Mouse (Mus musculus) limb, embryonic 14.5 days (tissue): ENCODE results near the gene Cdcp1. TPM values are rescaled to one million over a fixed set of nuclear protein-coding genes. Genes with fewer than 3 reads are reported as not detected.

ENCODE experiments used
- ATAC-seq: fragments of 200-750 bp; cut with Nextera tagmentation; 2 replicates; pipeline ENCODE4 v1.8.0; 2017; ENCODE audit warnings: low read depth, moderate number of reproducible peaks, moderate TSS enrichment; ENCODE audit not compliant: low FRiP score
- DNase-seq: peaks from one replicate; pipeline ENCODE4 v3.0.0-alpha.2; 2015; ENCODE audit warnings: low spot score
- H3K27ac ChIP-seq: fragments of 300-500 bp; sonication (generic); replicated peaks from 2 replicates; pipeline ENCODE4 v1.5.1; 2014; ENCODE audit warnings: low read depth, mild to moderate bottlenecking, low read length, moderate library complexity, mixed read lengths
- H3K27me3 ChIP-seq: fragments of 300-500 bp; sonication (generic); 2 replicates; pipeline ENCODE4 v1.6.1; 2014; ENCODE audit warnings: low read length, mixed read lengths; ENCODE audit not compliant: control insufficient read depth, insufficient read depth
- H3K36me3 ChIP-seq: fragments of 300-500 bp; sonication (generic); 2 replicates; pipeline ENCODE4 v1.6.1; 2014; ENCODE audit warnings: mild to moderate bottlenecking, low read length, moderate library complexity, mixed read lengths; ENCODE audit not compliant: control insufficient read depth, insufficient read depth
- H3K4me1 ChIP-seq: fragments of 300-500 bp; sonication (generic); 2 replicates; pipeline ENCODE4 v1.6.1; 2014; ENCODE audit warnings: antibody characterized with exemption, low read length, mixed read lengths; ENCODE audit not compliant: control insufficient read depth, insufficient read depth
- H3K4me2 ChIP-seq: fragments of 300-500 bp; sonication (generic); replicated peaks from 2 replicates; pipeline ENCODE4 v1.6.1; 2014; ENCODE audit warnings: low read depth, mild to moderate bottlenecking, low read length, moderate library complexity; ENCODE audit not compliant: severe bottlenecking
- H3K4me3 ChIP-seq: fragments of 300-500 bp; sonication (generic); replicated peaks from 2 replicates; pipeline ENCODE4 v1.5.1; 2014; ENCODE audit warnings: low read length
- H3K9ac ChIP-seq: fragments of 300-500 bp; sonication (generic); 2 replicates; pipeline ENCODE4 v1.6.1; 2014; ENCODE audit warnings: mild to moderate bottlenecking, low read depth, low read length, moderate library complexity; ENCODE audit not compliant: severe bottlenecking
- H3K9me3 ChIP-seq: fragments of 300-500 bp; sonication (generic); 2 replicates; pipeline ENCODE4 v1.6.1; 2016; ENCODE audit warnings: low read length; ENCODE audit not compliant: control insufficient read depth
- POLR2A ChIP-seq: fragments of 200-500 bp; IDR thresholded peaks from 2 replicates; pipeline ENCODE4 v1.8.0; 2012; ENCODE audit warnings: inconsistent platforms, mild to moderate bottlenecking, moderate library complexity, borderline replicate concordance; ENCODE audit not compliant: insufficient read depth, insufficient read length; ENCODE audit errors: extremely low read depth
- WGBS: fragments of 180-500 bp; shearing (Covaris S2); extraction: QIAGEN DNeasy Blood & Tissue Kit; methylation state at CpG from one replicate; pipeline ENCODE4 v1.1.7; 2014; 5-methylcytosine and 5-hydroxymethylcytosine counted together
- polyA plus RNA-seq, 2 experiments: library from polyadenylated mRNA; depleted of rRNA in 1 of 2; stranded (reverse) in 1 of 2; unstranded in 1 of 2; fragments of >200 nt; fragmentation: Nextera tagmentation in 1 of 2; extraction: Ambion mirVana in 1 of 2; gene quantifications; 2 replicates each; pipeline versions ENCODE4 v1.2.1 to v1.2.3; 2012 to 2014

The Cdcp1 gene
- polyA plus RNA-seq, 2 experiments = 7.1 to 9.3 TPM

- Histone ChIP-seq H3K9ac (no peak overlapping the region), H3K4me3 (no peak overlapping the region)
- 70% methylated on average over 3 of the region's 3 CpGs for WGBS
Observed at GRCm38 (mm10) chr9:123152026-123152425, 63.8 kb downstream of the Cdcp1 start.

GRCm38 (mm10) chr9:123151561-123151960 is 64.3 kb downstream of the Cdcp1 start:
- no peak for ATAC-seq
- Histone ChIP-seq H3K4me3 (no peak overlapping the region), H3K4me1 (no peaks in the 10 kb centered on the region; the same call in 1 of the 2 replicates), H3K9ac (no peak overlapping the region), H3K27ac (no peak overlapping the region), H3K4me2 (no peak overlapping the region), H3K36me3 (no peaks in the 10 kb centered on the region), H3K27me3 (no peaks in the 10 kb centered on the region), H3K9me3 (no peaks in the 10 kb centered on the region)
- WGBS = 48% methylated on average over 1 of the region's 1 CpGs
- no peak for DNase-seq
- no peak for TF ChIP-seq POLR2A

More at GRCm38 (mm10) chr9:123152026-123152425, 63.8 kb downstream of the Cdcp1 start:
- Histone ChIP-seq H3K9me3 (no peaks in the 10 kb centered on the region), H3K4me1 (no peaks in the 10 kb centered on the region; the same call in 1 of the 2 replicates), H3K27me3 (no peaks in the 10 kb centered on the region), H3K36me3 (no peaks in the 10 kb centered on the region), H3K27ac (no peak overlapping the region), H3K4me2 (no peak overlapping the region)
- DNase-seq = no peak
- ATAC-seq = no peak
- TF ChIP-seq POLR2A = no peak

DNA sequence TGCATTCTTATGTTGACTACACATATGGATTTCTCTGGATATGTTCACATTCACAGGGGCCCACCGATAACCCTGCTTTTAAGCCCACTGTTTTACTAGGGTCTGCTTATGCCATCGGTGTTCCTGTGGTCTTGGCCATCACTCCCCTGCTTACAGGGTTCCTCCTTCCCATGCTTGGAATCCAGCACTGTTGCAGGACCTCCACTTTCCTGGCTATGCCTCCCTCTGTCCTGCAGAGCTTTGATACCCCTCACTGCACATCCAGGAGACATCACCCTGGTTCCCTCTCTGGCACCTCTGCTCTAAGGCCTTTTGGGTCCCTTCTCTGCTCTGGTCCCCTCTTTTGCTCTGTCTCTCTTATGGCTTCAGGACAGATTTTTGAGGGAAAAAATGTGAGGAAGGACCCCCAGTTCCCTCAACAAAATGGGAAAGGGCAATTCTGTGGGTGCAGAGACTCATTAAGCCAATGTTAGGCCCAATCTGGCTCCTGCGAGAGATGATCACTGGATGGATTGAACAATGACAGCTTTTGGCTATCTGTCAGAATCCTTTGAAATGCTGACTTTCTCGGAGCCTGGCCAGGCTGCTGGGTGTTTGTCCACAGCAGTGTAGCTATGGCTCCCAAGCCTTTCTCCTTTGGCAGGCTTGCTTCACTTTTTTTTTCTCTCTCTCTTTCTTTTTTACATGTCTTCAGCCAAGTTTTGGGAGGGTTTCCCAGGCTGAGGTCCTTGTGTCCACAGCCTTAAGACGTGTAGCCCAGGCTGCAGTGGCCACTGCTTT is 65.4 kb downstream of the Cdcp1 start, which contains the start of gene Clec3b:
TSS of gene Clec3b (plus strand) at position 706 of the 780 bp plus-strand sequence.
- no peaks in the 10 kb centered on the region for H3K36me3 ChIP-seq
- H3K9ac ChIP-seq = no peak within 1 kb of the TSS
- no peak for TF ChIP-seq POLR2A
- H3K9me3 ChIP-seq = no peaks in the 10 kb centered on the region
- H3K4me1 ChIP-seq = no peaks in the 10 kb centered on the region
- H3K4me3 ChIP-seq = no peak within 1 kb of the TSS
- no peak within 1 kb of the TSS for H3K27ac ChIP-seq
- DNase-seq (peak; percentile 47), ATAC-seq (no peak)
- H3K4me2 ChIP-seq = no peak within 1 kb of the TSS
- no peaks in the 10 kb centered on the region for H3K27me3 ChIP-seq
- 74% methylated on average over 5 of the region's 5 CpGs for WGBS

DNA sequence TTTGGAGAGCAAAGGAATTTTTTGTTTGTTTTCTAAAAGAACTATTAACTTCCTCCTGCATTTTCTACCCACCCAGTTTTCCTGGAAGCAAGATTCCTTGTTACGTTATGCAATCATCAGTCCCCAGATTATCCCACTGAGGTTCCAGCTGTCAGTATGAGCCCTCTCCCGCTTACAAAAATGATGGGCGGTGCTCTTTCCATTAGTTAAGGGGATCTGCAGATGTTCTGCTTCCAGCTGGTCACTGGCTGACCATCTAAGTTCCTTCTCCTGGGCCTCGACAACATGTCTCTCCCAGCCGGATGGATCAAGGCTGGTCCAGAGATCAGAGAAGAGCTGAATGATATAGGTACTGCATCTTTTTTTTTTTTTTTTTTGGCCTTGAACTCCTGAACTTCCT is 67.4 kb downstream of the Cdcp1 start:
- Histone ChIP-seq H3K27ac (no peak overlapping the region), H3K9ac (no peak overlapping the region), H3K9me3 (peaks cover 12% of the 10 kb centered on the region), H3K4me3 (no peak overlapping the region), H3K4me2 (no peak overlapping the region), H3K4me1 (no peaks in the 10 kb centered on the region), H3K36me3 (0 out of 2 replicates have a peak, but pooled peaks cover 6% of the 10 kb centered on the region), H3K27me3 (no peaks in the 10 kb centered on the region)
- ATAC-seq (peak; percentile 50; the same call in 1 of the 2 replicates), DNase-seq (peak; percentile 69)
- TF ChIP-seq POLR2A = no peak
- WGBS = 67% methylated on average over 5 of the region's 5 CpGs

GRCm38 (mm10) chr9:123139887-123140614 is 75.8 kb downstream of the Cdcp1 start:
- H3K9me3 ChIP-seq = peaks cover 9% of the 10 kb centered on the region
- H3K4me2 ChIP-seq = no peak overlapping the region
- H3K27ac ChIP-seq = no peak overlapping the region
- H3K27me3 ChIP-seq = no peaks in the 10 kb centered on the region
- TF ChIP-seq POLR2A = no peak
- peaks cover 44% of the 10 kb centered on the region for H3K36me3 ChIP-seq
- no peak overlapping the region for H3K4me3 ChIP-seq
- H3K4me1 ChIP-seq = 0 out of 2 replicates have a peak, but pooled peaks cover 3% of the 10 kb centered on the region
- no peak overlapping the region for H3K9ac ChIP-seq
- DNase-seq (no peak), ATAC-seq (no peak)
- 84% methylated on average over 4 of the region's 4 CpGs for WGBS
